Comparison of ENCODE assay signal across 24 mouse cellular contexts in the genomic region with DNA sequence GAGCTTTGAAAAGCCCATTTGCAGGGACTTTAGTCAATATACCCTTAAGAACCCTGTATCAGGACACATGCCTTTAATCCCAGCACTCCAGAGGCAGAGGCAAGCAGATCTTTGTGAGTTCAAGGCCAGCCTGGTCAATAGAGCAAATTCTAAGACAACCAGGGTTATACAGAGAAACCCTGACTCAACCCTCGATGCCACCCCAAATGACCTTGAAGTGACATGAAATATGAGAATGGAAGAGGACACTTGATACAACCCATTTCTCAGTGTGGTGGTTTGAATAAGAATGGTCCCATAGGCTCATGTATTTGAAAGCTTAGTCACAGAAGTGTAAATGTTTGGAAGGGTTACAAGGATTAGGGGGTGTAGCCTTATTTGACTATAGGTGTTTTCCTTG.
"Had no signal": no experiment of that assay in that cellular context is flagged by ENCODE, and none has a peak within 500 bp of the region (broad histone marks: within the 10 kb centered on the region; RNA-seq: fewer than 3 reads in every experiment).

No protein-coding gene starts in this region.

- ATAC-seq: hindbrain, embryonic 16.5 days; intestine, postnatal 0 days had no signal

- H3K27me3 ChIP-seq: heart, embryonic 12.5 days; hindbrain, embryonic 12.5 days; limb, embryonic 12.5 days had no signal

- H3K9ac ChIP-seq: heart, embryonic 12.5 days; hindbrain, embryonic 12.5 days; hindbrain, embryonic 14.5 days; limb, embryonic 12.5 days had no signal

- H3K4me1 ChIP-seq: heart, embryonic 10.5 days; heart, embryonic 12.5 days; hindbrain, embryonic 12.5 days; limb, embryonic 12.5 days had no signal

- H3K27ac ChIP-seq: gastrocnemius, adult 2 months; heart, embryonic 10.5 days; hindbrain, embryonic 10.5 days; hindbrain, embryonic 12.5 days; hindbrain, embryonic 14.5 days; layer of hippocampus, adult 2 months; left cerebral cortex, adult 2 months; limb, embryonic 10.5 days; limb, embryonic 12.5 days had no signal

- H3K4me2 ChIP-seq: heart, embryonic 12.5 days; hindbrain, embryonic 12.5 days; hindbrain, embryonic 14.5 days; limb, embryonic 12.5 days; liver, embryonic 11.5 days had no signal

- H3K9me3 ChIP-seq: heart, embryonic 10.5 days; heart, embryonic 12.5 days; hindbrain, embryonic 10.5 days; hindbrain, embryonic 12.5 days; limb, embryonic 10.5 days; limb, embryonic 12.5 days had no signal

- DNase-seq: gastrocnemius, adult 2 months; gastrocnemius, postnatal 10 days; gastrocnemius, postnatal 25 days; heart, adult 18-20 months; heart, postnatal 10 days; heart, postnatal 4 days; kidney, adult 18-20 months; kidney, adult 8-10 months; kidney, postnatal 10 days; kidney, postnatal 25 days; kidney, postnatal 4 days; liver had no signal

- H3K4me3 ChIP-seq: gastrocnemius, adult 2 months; heart, embryonic 10.5 days; heart, embryonic 12.5 days; hindbrain, embryonic 10.5 days; hindbrain, embryonic 12.5 days; layer of hippocampus, adult 2 months; left cerebral cortex, adult 2 months; limb, embryonic 10.5 days; limb, embryonic 12.5 days had no signal

- H3K36me3 ChIP-seq: heart, embryonic 10.5 days; heart, embryonic 12.5 days; hindbrain, embryonic 10.5 days; hindbrain, embryonic 12.5 days; limb, embryonic 10.5 days; limb, embryonic 12.5 days had no signal
